Mouse (Mus musculus) c-Kit-positive CD71-positive TER-119-negative erythroid progenitor cells, embryonic 14.5 days (primary cell): ENCODE data around the gene Sfmbt1.
A peak's percentile ranks its signal among the peaks of the same experiment; 100 is the strongest.
"Not testable (repeated sequence)": the region's sequence is repeated elsewhere in the genome, so short reads cannot be mapped to it uniquely, and the experiment has no call there.

Source experiments
- DNase-seq: peaks from one replicate; pipeline ENCODE4 v3.0.0-alpha.2; 2013; ENCODE audit warnings: low read depth

The Sfmbt1 gene

DNA sequence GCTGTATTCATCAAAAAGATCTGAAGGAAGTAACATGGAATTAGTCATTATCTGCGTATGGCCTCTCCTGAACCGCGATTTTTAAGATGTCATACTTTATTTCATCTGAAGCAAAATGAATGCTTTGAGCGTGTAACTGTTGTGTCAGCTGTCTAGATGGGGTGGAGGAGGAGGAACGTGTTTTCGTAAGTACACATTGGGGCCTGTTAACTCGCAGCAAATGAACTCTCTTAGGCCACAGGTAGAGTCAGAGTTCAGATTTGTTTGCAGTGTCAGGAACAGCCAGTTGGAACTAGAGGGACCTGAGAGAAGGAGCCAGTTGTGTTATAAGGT, 2.3 kb downstream of the Sfmbt1 start:
- DNase-seq: no peak

GRCm38 (mm10) chr14:30718696-30719095, 4.0 kb downstream of the Sfmbt1 start:
- not testable (repeated sequence) for DNase-seq

- DNase-seq: no peak
Measured at GRCm38 (mm10) chr14:30719514-30719913, 4.9 kb downstream of the Sfmbt1 start.

DNA sequence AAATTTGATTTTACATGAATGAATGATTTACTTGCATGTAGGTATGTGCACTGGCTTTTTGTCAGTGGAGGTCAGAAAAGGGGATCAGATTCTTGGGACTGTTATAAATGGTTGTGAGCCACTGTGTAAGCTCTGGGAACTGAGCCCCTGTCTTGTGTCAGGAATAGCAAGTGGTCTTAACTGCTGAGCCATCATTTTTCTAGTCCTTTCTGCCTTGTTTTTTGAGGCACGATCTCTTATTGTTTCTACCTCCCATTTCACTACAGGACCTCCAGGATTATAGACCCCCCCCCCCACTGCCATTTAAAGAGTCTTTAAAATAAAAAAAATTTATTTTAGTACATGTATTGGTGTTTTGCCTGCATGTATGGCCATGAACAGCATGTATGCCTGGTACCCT, 7.2 kb downstream of the Sfmbt1 start:
- DNase-seq: no peak

DNA sequence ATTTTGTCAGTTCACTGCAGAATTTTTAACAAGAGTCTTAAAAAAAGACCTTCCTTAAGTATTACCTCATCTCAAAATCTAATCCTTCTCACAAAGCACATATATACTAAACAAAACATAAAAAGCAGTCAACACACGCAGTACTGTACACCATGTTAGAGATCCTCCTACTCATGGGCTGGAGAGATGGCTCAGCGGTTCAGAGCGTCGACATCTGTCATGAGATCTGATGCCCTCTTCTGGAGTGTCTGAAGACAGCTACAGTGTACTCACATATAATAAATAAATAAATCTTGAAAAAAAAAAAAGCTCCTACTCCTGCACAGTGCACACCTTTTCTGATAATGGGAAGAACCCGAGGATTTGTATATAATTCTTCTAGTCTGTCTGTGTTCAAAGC, 7.8 kb downstream of the Sfmbt1 start:
- DNase-seq: no peak

DNA sequence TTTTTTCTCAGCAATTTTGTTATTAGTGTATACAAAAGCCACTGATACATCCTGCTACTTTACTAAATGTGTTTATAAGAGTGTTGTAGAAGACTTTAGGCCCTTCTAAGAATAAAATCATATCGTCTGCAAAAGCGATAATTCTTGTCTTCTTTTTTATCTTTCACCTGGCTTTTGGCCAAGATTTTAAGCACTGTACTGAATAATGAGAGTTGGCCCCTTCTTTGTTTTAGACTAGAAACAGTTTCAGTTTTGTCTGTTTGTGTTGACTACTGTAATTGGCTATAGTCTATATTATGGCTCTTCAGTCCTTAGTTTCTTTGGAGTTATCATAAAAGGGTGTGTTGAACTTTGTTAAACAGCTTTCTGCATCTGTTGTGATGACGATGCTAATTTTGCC, 17.2 kb downstream of the Sfmbt1 start:
- no peak for DNase-seq

DNA sequence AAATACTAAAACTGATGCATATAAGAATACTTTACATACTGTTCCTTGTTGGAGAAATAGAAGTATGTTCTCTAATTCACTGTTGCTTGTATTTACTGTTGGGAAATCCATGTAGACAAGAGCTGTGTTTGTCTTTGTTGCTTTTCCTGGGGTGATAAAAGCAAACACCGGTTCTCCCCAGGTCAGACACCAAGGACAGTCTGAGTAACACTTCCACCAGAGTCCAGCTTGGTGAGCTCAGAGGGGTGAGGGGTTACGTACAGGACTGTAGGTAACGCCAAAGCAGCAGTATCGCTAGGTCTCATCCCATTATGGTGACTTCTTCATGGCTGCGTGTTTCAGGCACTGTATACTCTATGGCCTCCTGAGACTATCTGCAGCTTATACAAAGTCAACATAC, 20.0 kb downstream of the Sfmbt1 start:
- DNase-seq: no peak

DNA sequence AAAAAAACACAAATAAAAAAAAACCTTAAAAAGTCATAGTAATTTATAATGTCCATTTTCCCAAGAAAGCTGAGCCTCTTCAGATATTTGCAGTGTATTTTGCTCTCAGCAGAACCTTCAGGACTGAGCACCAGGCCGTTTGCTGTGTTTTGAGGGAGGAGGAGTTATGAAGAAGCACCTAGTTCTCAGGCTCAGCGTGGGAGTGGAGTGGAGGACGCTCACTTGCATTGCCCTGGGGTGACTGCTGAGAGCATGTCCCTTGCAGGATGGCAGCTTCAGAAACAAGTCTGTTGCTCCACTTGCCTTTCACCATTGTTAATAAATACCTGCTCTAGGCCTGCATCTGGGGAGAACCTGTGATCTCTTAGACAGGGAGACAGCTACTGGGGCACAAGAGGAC, 21.2 kb downstream of the Sfmbt1 start:
- DNase-seq: no peak

GRCm38 (mm10) chr14:30736413-30736812, 21.8 kb downstream of the Sfmbt1 start:
- DNase-seq: no peak

DNA sequence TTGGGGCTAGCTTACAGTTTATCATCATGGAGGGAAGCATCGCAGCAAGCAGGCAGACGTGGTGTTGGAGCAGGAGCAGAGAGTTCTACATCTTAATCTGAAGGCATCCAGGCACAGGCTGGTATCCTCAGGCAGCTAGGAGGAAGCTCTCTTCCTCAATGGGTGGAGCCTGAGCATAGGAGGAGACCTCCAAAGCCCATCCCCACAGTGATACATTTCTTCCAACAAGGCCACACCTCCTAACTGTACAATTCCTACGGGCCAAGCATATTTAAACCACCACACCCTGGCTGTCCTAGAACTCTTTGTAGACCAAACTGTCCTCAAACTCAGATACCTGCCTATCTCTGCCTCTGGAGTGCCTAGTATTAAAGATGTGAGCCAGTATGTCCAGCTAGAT, 29.2 kb downstream of the Sfmbt1 start:
- DNase-seq: no peak

DNA sequence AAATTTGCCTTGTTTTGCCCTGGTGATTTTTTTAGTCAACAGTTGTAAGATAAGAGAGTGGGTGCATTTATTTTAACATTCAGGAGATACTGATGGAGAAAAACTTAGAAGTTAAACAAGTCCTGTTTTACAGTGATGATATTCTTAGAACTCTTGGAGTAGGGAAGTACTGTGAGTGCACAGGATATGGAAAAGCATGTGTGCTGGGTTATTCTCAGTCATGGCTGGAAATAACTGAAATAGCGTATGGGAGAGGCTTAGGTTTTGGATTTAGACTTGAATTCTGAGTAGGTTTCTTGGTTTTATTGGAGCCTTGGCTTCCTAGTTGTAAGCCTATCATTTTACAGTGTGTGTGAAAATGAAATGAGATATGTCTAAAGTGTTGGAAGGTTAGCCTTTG, 31.5 kb downstream of the Sfmbt1 start:
- DNase-seq: no peak

DNA sequence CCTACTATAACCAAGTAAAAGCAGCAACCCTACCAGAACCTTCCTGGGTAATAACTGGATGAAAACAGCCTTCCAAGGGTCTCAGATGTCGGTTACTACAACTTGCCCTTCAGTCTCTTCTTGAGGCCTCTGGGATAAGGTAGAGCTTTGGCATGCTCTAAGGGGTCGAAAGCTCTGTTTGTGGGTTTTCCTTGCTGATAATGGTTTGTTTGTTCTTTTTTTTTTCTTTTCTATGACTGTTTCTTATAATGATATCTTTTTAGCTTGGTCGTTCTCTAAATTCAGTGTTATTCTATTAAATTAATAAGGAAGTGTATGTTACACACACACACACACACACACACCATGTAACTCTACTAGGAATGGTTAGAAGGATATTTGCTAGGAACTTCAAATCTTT, 42.6 kb downstream of the Sfmbt1 start:
- no peak for DNase-seq

GRCm38 (mm10) chr14:30761211-30761610, 46.6 kb downstream of the Sfmbt1 start:
- DNase-seq: no peak

- DNase-seq: peak; percentile 16
Measured at GRCm38 (mm10) chr14:30762131-30762903, 47.7 kb downstream of the Sfmbt1 start.

GRCm38 (mm10) chr14:30762904-30763568, 48.4 kb downstream of the Sfmbt1 start:
- no peak for DNase-seq

GRCm38 (mm10) chr14:30784614-30785013, 70.0 kb downstream of the Sfmbt1 start:
- DNase-seq: no peak

GRCm38 (mm10) chr14:30789471-30789870, 74.8 kb downstream of the Sfmbt1 start:
- no peak for DNase-seq

GRCm38 (mm10) chr14:30792871-30793270, 78.2 kb downstream of the Sfmbt1 start:
- no peak for DNase-seq

GRCm38 (mm10) chr14:30801756-30802155, 87.1 kb downstream of the Sfmbt1 start:
- DNase-seq: no peak

DNA sequence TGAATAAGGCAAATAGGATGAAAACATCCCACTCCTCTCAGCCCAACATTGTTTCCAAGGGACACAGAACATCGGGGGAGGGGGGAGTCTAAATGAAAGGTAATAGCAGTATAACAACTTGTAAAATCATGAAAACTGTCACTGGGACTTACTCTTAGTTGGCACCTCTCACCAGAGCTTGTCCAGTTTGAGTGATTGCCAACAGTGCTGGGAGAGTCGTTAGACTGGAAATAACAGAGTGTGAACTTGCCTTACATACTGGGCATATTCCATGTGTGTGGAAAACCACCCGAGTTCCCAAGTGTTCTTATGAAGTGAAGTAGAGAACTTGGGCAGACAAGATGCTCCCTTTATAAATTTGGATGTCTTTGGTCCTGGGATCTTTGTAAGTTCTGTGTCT, 106.5 kb downstream of the Sfmbt1 start:
- no peak for DNase-seq

GRCm38 (mm10) chr14:30824456-30824995, 109.9 kb downstream of the Sfmbt1 start:
- no peak for DNase-seq

DNA sequence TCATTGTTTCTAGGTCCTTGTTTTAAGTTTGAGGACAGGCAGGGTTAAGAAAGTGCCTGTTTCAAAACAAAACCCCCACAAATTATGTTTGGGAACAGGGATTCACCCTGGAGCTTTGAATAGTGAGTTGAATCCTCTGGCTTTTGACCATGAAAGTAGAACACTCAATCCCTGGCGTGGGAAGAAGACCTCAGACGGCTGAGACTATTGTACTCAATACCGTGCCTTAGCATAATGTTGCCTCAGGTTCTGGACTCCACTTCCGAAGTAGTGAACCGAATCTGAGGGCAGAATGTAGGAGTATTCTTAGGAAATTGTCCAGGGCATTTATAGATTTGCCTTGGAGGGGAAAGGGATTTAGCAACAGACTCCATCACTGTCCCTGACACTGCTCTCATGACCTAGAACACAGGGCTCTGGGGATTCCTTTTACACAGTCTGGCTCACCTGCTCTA, 110.4 kb downstream of the Sfmbt1 start:
- DNase-seq: no peak

DNA sequence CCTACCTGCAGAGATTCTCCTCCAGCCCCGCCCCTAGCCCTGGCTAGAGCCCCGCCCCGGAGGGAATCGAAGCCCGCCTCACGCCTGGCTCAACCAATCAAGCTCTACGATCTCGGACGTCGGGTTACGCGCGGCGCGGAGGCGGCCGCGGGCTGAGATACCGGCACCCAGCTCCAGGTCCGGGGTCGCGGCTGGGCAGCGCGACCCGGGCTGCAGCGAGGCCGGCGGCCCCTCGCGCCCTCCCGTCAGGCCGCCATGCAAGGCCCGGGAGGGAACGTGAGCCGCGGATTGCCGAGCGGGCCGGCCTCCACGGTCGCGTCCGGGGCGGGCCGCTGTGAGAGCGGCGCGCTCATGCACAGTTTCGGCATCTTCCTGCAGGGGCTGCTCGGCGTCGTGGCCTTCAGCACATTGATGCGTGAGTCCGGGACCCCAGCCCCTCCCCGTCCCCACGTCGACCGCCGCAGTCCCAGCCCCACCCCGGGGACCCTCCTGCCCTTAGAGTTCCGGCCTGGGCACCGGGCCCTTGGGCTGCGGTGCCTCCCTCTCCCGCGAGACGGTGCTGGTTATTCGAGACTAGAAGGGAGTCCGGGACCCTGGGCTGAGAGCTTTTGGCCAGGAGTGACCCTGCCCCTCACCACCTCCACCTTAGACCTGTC, 111.0 kb downstream of the Sfmbt1 start, which contains the start of gene Tmem110:
Gene Tmem110, plus strand, starts transcription at position 115 of the 656 bp plus-strand sequence.
- peak; percentile 65 for DNase-seq
